Mouse (Mus musculus): ENCODE results near the gene Hps1.
A peak's percentile ranks its signal among the peaks of the same experiment; 100 is the strongest.

Hps1 gene

DNA sequence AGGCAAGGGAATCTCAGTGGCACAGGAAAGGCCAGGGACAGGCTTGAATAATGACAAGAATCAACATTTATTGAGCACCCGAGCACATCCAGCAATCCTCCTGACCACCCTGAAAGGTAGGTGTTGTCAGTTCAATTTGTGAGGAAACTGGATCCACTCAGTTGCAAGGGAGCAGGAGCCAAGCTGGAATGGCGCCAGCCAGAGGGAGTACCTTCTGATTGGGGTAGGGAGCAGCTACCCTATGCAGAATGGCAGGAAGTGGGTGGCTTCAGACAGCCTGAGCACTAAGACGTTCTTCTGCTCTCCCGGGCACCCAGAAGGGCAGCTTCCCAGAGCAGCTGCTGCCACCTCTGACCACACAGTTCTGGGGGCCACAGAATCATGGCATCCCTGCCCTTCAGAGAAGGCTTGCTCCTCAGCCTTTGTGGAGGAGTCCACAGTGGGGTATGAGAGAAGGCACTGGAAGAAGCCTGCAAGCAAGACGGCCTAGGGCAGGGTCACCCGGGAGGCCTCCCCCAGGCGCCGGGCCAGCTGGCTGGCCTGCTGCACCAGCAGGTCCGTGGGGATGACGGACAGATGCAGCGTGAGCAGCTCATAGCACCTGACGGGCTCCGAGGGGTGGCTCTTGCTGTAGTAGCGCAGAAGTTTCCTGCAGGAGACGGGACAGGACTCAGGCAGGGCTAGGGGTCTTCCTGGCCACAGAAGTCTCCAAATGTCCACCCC lies 24.5 kb downstream of the Hps1 start:
- DNase-seq (ENCODE audit: low spot score in 2 of 2) = no peak

DNA sequence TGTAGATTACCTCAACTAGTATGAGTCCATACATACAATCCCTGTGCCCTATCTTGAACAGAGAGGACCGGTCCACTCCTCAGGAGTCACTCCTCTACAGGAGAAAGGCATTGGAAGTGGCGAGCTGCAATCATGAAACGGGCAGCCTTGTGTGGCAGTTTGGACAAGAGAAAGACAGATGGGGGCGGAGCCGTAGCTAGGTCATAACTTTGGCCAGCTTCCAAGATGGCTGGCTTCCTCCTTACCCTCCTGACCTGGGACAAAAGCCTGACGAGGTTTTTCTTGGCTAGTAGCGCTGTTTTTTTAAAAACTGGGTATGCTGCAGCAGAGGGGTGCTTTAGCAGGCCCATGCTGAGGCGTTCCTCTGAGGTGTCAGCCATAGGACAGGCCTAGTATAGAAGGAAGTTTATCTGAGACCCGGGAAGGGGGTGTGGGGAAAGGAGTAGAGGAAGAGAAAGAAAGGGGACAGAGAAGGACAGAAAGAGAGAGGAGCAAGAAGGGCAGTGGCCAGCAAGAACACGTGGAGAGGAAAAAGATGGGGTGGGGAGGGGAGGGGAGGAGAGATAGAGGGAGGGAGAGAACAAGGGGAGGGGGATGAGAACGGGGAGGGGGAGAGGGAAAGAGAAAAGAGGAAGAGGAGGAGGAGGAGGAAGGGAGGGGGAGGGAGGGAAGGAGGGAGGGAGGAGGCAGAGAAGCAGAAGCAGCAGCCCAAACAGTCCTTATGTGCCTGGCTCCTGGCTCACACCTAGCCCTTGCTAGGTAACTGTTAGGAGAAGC lies 26.4 kb downstream of the Hps1 start:
- no peak for DNase-seq (ENCODE audit: low spot score in 2 of 2)

DNA sequence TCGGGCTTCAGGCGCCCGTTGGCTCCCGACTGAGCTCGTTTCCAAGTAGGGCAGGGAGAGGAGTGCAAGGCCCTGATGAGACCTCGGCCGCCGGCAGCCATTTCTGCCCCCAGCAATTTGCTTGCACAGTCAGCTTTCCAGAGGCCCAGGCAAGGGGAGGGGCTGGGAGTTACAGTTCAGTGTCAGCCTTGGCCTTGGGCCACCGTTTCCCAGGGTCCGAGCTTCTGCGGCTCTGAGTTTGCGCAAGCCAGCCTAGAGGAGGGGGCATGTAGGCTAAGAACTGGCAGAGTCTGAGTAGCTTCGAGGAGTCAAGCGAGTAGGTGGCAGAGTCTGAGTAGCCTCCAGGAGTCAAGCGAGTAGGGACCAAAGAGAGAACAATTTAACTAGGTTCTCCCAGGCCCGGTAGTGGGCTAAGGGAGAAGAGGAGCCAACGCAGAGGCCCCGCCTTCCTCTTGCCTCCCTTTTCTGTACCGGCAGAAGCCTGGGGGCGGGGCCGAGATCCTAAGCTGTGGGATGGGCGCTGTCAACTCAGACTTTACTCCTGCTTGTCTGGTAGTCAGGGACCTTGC lies 27.3 kb downstream of the Hps1 start, which contains the start of gene Pyroxd2:
TSS of gene Pyroxd2 (minus strand) at position 413 of the 569 bp plus-strand sequence.
- peak; percentile 55 to 59 for DNase-seq (ENCODE audit: low spot score in 2 of 2)

DNA sequence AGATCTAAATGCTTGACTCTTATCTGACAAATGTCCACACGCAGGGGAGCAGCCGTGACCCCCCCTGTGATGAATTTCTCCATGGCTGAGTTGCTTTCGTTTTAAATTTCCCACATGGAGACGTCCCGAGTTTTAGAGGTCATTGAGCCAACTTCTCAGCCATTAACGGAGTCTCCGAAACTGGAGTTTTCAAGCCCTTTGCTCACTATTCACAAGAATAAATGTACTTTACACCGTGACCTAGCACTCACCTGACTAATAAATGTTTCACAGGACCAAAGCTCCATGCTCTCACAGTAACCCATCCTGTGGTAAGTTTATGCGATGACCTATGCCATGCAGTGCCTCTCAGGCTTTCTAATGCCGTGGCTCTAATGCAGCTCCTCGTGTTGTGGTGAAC lies 29.6 kb downstream of the Hps1 start:
- DNase-seq (ENCODE audit: low spot score in 2 of 2) = no peak

DNA sequence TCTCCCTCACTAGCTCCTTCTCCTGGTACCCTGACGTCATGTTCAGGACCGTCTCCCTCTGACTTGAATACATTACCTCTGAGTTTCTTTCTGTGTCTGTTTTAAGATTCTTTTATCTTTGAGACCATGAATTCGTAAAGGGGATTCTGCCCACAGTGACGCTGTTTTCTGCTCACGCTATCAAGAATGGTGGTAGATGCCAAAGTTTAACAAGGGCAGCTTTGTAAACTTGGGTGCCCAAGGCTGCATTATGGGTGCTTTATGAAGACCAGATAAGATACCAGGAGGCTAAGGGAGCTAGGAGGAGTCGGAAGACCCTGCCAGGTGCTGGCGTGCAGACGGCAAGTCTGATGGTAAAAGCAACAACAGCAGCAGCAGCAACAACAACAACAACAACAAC lies 33.1 kb downstream of the Hps1 start:
- DNase-seq (ENCODE audit: low spot score in 2 of 2) = no peak

DNA sequence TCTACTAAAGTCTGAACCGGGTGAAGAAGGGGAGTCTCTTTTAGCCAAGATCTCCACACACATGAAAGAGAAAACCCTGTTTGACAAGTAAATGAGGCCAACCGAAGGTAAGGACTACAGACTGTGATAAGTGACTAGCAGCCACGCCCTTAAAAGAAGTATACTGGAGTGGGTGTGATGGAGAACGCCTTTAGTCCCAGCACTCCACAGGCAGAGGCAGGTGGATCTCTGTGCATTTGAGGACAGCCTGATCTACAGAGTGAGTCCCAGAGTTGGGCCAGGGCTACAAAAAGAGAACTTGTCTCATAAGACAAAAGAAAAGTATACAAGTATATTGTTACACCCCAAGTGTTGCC lies 33.9 kb downstream of the Hps1 start:
- DNase-seq (ENCODE audit: low spot score in 2 of 2) = no peak

DNA sequence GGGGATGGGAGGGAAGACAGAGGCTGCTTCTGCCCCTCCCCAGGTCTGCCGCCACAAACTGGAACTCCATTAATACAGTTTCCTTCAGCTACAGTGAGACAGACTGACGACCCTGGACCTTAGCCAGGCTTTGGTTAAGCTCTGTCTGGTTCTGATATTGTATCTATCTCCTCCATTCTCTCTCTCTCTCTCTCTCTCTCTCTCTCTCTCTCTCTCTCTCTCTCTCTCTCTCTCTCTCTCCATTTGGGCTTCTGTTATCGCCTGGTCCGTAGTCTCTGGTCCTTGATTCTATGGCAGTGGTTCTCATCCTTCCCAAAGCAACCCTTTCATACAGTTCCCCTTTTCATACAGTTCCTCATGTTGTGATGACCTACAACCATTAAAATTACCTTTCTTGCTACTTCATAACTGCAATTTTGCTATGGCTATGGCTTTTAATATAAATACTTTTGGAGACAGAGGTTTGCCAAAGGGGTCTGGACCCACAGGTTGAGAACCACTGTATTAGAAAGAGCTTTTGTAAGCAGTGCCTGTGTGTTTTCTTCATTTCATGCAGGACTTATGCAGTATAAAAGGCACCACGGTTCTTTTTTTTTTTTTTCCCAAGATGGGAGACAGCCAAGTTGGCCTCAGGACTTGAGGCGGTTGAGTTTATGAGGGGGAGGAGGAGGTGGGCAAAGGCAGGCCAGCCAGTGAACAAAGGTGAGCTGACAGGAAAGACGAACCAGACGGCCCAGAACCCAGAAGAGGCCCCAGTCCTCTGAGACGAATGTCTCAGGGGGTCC lies 34.5 kb downstream of the Hps1 start:
- no peak for DNase-seq (ENCODE audit: low spot score in 2 of 2)

DNA sequence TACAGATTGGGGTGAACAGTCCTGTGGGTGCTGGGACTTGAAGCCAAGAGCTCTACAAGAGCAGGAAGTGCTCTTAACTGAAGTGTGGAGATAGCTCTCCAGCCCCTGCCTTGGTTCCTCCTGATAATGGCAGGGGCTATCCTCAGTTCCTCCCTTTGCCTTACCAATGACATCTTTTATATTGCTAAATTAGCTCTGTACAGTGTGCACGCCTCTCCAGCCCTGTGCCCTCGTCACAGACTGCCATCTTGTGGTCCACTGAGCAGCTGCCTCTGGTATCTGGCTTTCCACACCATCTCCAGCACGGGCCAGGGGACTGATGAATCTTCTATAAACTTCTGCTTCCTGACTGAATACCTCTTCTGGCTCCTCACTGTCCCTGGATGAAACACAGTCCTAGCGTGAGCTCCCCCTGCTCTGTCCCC lies 35.6 kb downstream of the Hps1 start:
- peak; percentile 31 to 50 for DNase-seq (ENCODE audit: low spot score in 2 of 2)

DNA sequence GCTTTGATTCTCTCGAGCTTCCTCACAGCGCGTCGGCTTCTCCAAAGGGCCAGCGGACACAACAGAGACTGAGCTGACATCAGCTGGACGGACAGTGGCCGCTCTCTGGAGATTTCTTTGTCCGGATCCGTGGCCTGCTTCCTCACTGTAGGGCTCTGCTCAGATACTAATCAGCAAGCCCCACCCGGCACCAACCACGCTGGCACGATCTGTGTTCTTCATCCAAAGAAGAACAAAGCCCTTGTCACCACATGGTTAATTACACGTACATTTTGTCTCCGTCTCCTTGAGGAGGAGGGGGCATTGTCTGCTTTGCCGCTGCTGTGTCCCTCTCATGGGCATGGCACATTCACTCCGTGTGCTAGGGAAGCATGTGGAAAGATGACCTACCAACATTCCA lies 36.5 kb downstream of the Hps1 start:
- DNase-seq (ENCODE audit: low spot score in 2 of 2) = no peak

DNA sequence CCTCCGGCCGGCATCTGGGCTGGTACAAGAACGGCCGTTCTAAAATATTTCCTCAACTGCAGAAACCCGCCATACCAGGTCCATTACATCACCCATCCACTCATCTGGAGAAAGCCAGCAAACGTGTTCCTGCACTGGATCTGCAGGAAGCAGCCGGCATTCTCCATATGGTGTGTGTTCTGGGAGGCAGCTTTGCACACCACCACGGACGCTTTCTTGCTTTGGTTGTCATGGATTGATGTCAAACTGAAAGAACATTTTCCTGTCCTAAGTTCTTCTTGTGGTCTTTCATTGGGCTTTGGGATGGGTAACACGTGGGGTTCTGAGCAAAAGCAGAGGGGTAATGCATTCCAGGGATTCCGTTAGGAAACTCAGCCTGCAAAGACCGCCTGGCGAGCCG lies 37.9 kb downstream of the Hps1 start:
- no peak for DNase-seq (ENCODE audit: low spot score in 2 of 2)

DNA sequence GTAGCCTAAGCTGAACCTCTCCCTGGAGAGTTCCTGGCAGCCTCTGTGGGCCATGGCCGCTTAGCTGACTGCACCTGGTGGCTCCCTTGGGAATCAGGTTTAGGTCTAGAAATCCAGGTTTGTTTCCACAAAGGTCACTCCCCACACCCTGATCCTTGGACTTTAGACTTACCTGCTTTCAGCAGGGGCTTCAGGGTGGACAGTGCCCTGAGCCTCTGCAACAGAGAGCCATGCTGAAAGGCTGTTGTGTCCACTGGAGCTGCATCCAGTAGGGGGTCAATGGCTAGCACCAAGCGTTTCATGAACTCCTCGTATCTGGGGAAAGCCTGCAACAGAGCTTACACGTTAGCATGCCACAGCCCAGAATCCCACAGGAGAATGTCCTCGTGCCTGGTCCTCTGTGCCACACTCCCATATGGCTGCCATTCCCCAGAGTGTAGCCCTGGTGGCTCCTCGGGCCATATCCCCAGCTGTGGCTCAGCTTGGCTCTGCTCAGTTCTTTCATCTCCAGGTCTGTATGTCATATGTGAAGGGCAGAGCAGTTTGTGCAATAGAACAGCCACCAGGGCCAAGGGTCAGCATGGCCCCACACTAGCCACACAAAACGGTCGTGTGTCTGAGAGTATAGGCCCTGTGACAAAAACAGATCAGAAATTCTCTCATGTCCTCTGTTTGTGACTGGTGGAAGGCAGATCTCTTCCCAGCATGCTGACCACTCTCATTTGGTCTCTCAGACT lies 39.4 kb downstream of the Hps1 start:
- DNase-seq (ENCODE audit: low spot score in 2 of 2) = no peak

DNA sequence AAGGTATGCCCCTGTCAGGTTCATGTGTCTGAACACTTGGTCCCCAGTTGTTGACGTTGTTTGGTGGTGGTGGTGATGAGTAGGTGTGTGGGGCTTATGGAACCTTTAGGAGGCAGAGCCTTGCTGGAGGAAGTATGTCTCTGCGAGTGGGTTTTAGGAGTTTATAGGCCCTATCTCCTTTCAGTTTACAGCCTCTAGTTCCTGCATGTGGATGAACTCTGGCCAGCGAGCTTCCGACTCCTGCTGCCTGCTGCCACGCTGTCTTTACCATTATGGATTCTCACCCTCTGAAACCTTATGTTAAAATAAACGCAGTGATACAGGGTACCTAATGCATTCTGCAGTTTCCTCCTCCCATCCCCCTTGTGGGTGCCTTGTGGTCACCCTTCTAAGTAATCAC lies 40.0 kb downstream of the Hps1 start:
- DNase-seq (ENCODE audit: low spot score in 2 of 2) = no peak

DNA sequence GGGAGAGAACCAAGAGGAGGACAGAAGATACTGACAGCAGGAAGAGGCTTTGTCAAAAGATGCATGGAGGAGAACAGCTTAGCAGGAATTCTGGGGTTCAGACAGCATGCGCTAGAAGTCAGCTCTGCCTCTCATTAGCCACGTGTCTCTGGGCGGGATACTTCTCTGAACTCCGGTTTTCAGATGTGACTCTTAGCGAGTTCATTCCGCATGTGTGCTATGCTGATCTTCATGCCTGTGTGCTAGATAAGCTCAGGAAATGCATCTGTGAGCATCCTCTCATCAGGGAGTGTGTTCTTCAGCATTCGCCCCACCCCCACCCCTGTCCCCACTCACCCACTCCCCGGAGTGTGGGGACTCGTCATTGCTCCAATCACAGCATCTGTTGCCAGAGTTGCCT lies 42.0 kb downstream of the Hps1 start:
- DNase-seq (ENCODE audit: low spot score in 2 of 2) = no peak

DNA sequence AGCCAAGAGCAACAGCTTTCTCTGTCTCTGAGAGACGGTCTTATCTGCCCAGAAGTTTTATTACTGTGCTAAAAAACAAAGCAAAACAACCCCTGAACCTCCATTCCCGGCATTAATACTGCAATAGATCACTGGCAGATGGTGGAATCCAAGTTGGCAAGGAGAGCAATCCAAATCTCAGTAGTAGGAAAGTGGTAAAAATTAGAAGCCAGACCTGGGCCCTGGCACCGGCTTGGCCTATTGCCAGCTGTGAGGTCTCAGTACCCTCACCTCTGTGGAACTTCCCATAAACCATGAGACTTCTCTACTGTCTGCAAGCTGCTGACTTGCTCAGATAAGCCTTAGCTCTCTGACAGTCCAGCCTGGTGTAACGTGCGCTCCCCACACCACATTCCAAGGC lies 44.8 kb downstream of the Hps1 start:
- no peak for DNase-seq (ENCODE audit: low spot score in 2 of 2)

DNA sequence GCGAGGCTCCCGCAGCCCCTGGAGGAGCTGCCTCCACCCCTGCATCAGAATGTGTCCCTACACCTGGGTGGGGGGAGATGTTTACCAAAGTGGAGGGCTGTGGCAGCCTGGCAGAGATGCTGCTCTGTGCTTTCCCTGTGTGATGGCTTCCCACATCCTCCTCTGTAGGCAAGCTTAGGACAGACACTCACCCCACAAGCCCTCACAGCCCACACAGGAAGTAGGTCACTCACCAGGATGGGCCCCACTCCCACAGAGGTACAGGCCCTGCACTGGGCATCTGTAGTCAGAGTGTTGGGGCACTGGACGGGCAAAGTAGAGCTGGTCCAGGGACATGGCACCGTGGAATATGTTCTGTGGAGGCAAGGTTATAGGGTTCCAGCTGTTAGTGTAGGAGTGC lies 52.4 kb downstream of the Hps1 start:
- no peak for DNase-seq (ENCODE audit: low spot score in 2 of 2)

DNA sequence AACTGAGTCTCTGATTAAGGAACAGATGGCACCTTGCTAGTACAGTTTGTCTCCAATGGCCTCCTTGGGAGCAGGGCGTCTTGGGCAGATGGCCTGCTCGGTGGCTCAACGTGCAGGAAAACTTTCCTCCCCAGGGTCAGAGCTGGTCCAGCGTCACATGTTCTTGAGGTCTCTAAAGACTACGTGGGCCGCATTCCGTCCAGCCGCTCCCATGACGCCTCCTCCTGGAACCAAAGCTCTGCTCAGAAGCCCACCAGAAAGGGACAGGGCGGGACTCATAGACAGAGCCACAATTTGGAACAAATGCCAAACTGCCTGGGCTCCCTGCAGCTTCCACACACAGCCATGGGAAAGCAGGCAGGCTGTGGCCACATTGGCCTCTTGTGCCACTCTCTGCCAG lies 53.0 kb downstream of the Hps1 start:
- no peak for DNase-seq (ENCODE audit: low spot score in 2 of 2)

DNA sequence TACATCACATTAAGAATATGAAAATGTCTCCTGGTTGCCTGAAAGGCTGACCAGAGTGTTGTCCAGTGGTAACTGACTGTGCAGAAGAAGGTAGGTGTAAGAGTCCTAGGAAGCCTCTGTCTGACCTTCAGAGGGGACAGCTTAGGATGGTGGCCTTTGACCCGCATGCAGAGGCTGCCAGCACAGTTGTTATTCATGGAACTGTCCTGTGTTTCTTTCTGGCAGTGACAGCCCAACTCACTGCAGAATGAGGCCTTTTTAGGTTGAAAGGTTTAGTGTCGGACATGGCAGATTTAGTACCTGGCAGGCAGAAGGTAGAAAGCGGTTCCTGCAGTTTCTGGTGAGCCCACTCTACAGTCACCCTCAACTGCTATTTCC lies 53.8 kb downstream of the Hps1 start:
- no peak for DNase-seq (ENCODE audit: low spot score in 2 of 2)

DNA sequence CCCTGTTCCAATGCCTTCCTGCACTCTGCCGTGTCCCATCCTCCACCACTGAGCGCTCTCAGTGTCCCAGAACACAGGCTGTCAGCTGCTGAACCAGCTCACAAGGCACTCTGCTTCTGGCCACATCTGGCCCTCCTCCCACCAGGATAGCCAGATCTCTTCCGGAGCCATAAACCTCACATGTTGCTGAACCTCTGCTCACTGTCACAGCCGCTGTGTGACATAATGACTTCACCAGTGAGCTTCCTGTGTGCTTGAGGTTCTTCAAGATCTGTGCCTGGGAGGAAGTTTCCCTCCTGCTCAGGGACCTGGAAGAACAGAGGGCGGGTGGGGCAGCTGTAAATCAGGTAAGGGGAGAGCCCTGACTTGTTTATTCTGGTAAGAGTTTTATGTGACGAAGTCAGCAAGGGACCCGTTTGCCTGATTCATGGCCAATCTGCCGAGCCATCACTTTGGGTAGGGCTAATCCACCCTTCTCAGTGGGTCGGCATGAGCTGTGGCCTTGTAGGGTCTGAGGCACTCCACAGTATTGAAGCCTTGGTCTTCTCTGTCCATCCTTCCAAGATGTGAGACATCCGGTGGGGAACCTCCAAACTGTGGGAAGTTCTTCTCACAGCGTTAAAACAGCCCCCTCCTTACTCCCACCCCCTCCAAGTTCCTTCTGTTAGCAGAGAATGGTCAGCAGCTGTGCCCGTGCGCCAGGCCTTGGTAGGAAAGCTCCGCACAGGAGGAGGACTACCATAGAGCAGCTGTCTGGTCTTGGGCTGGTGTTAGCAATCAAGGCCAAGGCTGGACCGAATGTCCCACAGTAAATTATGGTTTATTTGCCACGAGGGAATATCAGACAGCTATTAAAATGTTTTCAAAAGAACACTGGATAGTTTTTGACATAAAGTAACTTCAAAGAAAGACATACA lies 54.5 kb downstream of the Hps1 start:
- no peak for DNase-seq (ENCODE audit: low spot score in 2 of 2)

DNA sequence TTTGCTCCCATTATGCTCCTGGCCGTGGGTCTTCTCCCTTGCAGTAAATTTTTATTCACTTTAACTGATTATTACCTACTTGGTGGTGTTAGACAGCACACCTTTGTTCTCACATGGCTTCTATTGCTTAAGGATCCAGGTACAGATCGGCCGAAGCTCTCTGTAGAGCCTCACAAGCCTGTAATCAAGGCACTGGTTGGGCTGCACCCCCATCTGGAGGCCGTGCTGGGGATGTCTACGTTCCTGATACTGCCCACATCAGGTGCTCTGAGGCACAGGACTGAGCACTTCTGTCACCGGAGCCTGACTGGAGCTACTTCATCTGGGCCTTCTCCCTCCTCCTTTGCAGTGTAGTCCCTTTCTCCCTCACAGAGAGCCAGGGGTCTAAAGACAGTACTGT lies 56.5 kb downstream of the Hps1 start:
- no peak for DNase-seq (ENCODE audit: low spot score in 2 of 2)

DNA sequence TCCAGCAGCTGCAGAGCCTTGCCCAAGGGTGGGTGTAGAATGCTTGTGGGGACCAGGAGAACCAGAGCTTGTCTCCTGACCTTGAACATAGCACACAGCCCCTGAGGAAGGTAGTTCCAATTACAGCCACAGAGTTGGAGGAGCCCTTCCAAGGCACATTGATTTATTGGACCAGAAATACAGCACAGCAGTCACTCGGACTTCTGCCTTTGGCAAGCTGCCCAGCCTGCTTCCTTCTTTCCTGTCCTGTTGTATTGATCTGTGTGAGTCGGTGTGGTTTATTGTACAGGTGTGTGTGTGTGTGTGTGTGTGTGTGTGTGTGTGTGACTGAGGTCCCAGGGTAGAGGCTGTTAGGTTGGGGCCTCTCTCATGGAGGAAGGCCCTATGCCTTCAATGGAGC lies 57.3 kb downstream of the Hps1 start:
- no peak for DNase-seq (ENCODE audit: low spot score in 2 of 2)

DNA sequence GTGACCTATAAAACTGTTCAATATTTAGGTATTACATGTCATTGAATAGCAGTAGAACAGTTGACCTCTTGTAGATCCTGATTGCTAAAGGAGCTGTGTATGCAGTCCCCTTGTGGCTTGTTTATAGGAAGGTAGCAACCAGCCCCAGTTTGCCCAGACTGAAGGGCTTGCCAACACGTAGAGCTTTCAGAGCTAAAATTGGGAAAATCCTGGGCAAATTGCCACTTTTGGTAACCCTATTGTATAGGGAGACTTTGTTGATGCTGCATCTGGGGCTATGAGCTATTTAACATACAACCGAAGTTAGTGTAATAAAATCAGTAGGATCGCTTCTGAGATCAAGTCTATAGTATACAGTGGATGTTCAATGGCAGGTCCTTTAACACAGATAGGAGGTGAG lies 61.7 kb downstream of the Hps1 start:
- no peak for DNase-seq (ENCODE audit: low spot score in 2 of 2)

Data from frontal cortex, postnatal 14 days (tissue).